Mouse (Mus musculus) thymus, postnatal 14 days (tissue): ENCODE results near the gene Tas1r2.

Experiments used
- DNase-seq: peaks from one replicate; pipeline ENCODE4 v3.0.0; 2021

Gene Tas1r2

GRCm38 (mm10) chr4:139653238-139653637, at the start of gene Tas1r2:
Tas1r2 (plus strand) TSS chr4:139653538.
- DNase-seq = no peak

GRCm38 (mm10) chr4:139605216-139605615, 48.1 kb upstream of the Tas1r2 start:
- DNase-seq = no peak

GRCm38 (mm10) chr4:139606732-139607131, 46.6 kb upstream of the Tas1r2 start:
- DNase-seq = no peak

- DNase-seq = no peak
Measured at GRCm38 (mm10) chr4:139608975-139609374, 44.4 kb upstream of the Tas1r2 start.

- DNase-seq = no peak
Measured at GRCm38 (mm10) chr4:139610954-139611353, 42.4 kb upstream of the Tas1r2 start.

- DNase-seq = peak; percentile 80
Measured at GRCm38 (mm10) chr4:139611542-139611953, 41.8 kb upstream of the Tas1r2 start.

- DNase-seq = no peak
Measured at GRCm38 (mm10) chr4:139614524-139615260, 38.6 kb upstream of the Tas1r2 start.

- DNase-seq = peak; percentile 85
Measured at GRCm38 (mm10) chr4:139616276-139617000, 36.9 kb upstream of the Tas1r2 start.

GRCm38 (mm10) chr4:139617001-139617364, 36.4 kb upstream of the Tas1r2 start:
- DNase-seq = peak; percentile 23

- DNase-seq = no peak
Measured at GRCm38 (mm10) chr4:139619765-139620164, 33.6 kb upstream of the Tas1r2 start.

GRCm38 (mm10) chr4:139622373-139623282, 30.7 kb upstream of the Tas1r2 start, which contains the start of gene Aldh4a1:
Aldh4a1 (plus strand) TSS chr4:139622866.
- DNase-seq = peak; percentile 87

GRCm38 (mm10) chr4:139623434-139624115, 29.8 kb upstream of the Tas1r2 start:
- peak; percentile 18 for DNase-seq

GRCm38 (mm10) chr4:139624116-139624489, 29.2 kb upstream of the Tas1r2 start:
- DNase-seq = no peak

GRCm38 (mm10) chr4:139624706-139625105, 28.6 kb upstream of the Tas1r2 start:
- no peak for DNase-seq

- DNase-seq = no peak
Measured at GRCm38 (mm10) chr4:139627361-139627760, 26.0 kb upstream of the Tas1r2 start.

- DNase-seq = peak; percentile 24
Measured at GRCm38 (mm10) chr4:139630171-139630570, 23.2 kb upstream of the Tas1r2 start.

- DNase-seq = no peak
Measured at GRCm38 (mm10) chr4:139631141-139631540, 22.2 kb upstream of the Tas1r2 start.

- no peak for DNase-seq
Measured at GRCm38 (mm10) chr4:139631569-139632253, 21.6 kb upstream of the Tas1r2 start.

- DNase-seq = no peak
Measured at GRCm38 (mm10) chr4:139632254-139632580, 21.1 kb upstream of the Tas1r2 start.

- DNase-seq = peak; percentile 78
Measured at GRCm38 (mm10) chr4:139636373-139636772, 17.0 kb upstream of the Tas1r2 start.

- DNase-seq = no peak
Measured at GRCm38 (mm10) chr4:139637847-139638246, 15.5 kb upstream of the Tas1r2 start.

GRCm38 (mm10) chr4:139638356-139638755, 15.0 kb upstream of the Tas1r2 start:
- no peak for DNase-seq
